22 mouse cellular contexts compared by ENCODE assay signal in the genomic region with DNA sequence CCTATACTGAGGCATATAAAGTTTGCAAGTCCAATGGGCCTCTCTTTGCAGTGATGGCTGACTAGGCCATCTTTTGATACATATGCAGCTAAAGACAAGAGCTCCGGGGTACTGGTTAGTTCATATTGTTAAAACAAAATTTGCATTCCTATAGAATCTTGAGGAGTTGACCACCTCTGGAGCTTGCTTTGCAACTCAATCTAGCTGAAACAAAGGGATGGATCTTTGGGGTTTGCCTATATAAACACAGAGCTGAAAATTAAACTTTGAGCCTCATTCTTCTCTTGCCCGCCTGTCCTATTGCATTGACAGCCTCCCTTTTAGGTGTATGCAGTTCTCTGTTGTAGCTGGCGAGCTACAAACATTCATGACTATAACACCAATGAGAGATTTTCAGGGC. TPM values are rescaled to one million over a fixed set of nuclear protein-coding genes. Genes with fewer than 3 reads are reported as not detected.
A peak's percentile ranks its signal among the peaks of the same experiment; 100 is the strongest.
DNase-seq lines count a peak whose midpoint lies in the region; TF ChIP-seq lines count a peak whose summit lies in the region.
"Not testable (repeated sequence)": the region's sequence is repeated elsewhere in the genome, so short reads cannot be mapped to it uniquely, and the experiment has no call there.
"Had no signal": no experiment of that assay in that cellular context is flagged by ENCODE, and none has a peak within 500 bp of the region (broad histone marks: within the 10 kb centered on the region; RNA-seq: fewer than 3 reads in every experiment).

No protein-coding gene starts in this region.

- not testable (repeated sequence) for H3K27me3 ChIP-seq in ES-Bruce4 (ENCODE audit: control insufficient read depth, insufficient read depth, low read length, poor library complexity, severe bottlenecking)

- in situ Hi-C loops in ES-E14 (cut with MboI; ENCODE audit: low sequenced_read_pairs in 2 of 2, unreplicated experiment in 2 of 2), result not testable (repeated sequence)

- TF ChIP-seq POLR2A in ES-Bruce4 (IDR thresholded peaks at IDR 0.05; ENCODE audit: insufficient read depth, low read length), result not testable (repeated sequence)

- TF ChIP-seq EP300 in ES-Bruce4 (IDR thresholded peaks at IDR 0.05; ENCODE audit: insufficient read depth, low read depth, low read length), result 0 out of 2 replicates have a peak, but pooled peaks have one; percentile 4

- DNase-seq in ES-CJ7 (ENCODE audit: low read depth, low spot score) (peak; percentile 68), R1 (ENCODE audit: low read depth, low spot score) (peak; percentile 91), ZHBTc4 (ENCODE audit: low read depth, low spot score) (peak; percentile 45)
- DNase-seq in ES-E14 (ENCODE audit: low read depth, low spot score), result not testable (repeated sequence)

- not testable (repeated sequence) for H3K4me3 ChIP-seq in ES-Bruce4 (ENCODE audit: low read depth, low read length); ES-E14 (ENCODE audit: insufficient read depth in 1 of 2, low read depth in 1 of 2, low read length in 2 of 2, poor library complexity in 1 of 2, severe bottlenecking in 1 of 2)

- not testable (repeated sequence) for TF ChIP-seq CTCF in ES-Bruce4 (IDR thresholded peaks at IDR 0.05; ENCODE audit: low read depth, low read length)

- not testable (repeated sequence) for H3K9me3 ChIP-seq in ES-Bruce4 (replicated peaks; ENCODE audit: control insufficient read depth, insufficient read depth, low read length, poor library complexity, severe bottlenecking); ES-E14 (ENCODE audit: control insufficient read depth, insufficient read depth, low read depth, low read length)

- H3K27ac ChIP-seq in ES-Bruce4 (ENCODE audit: insufficient read depth, low read length), result peak overlapping the region; percentile 79; the same call in 1 of the 2 replicates
- peak overlapping the region; percentile 40; the same call in 1 of the 2 replicates for H3K27ac ChIP-seq in ES-E14 (ENCODE audit: insufficient read depth, low read depth, low read length, poor library complexity, severe bottlenecking)

- H3K9ac ChIP-seq in ES-Bruce4 (ENCODE audit: low read depth, poor library complexity, severe bottlenecking); ES-E14 (ENCODE audit: insufficient read depth, low read depth, low read length, poor library complexity, severe bottlenecking): not testable (repeated sequence)

- not testable (repeated sequence) for H3K4me1 ChIP-seq in ES-Bruce4 (ENCODE audit: control insufficient read depth, insufficient read depth, low read length); ES-E14 (ENCODE audit: control insufficient read depth in 2 of 2, insufficient read depth in 2 of 2, low read length in 2 of 2, poor library complexity in 1 of 2)

- not testable (repeated sequence) for H3K36me3 ChIP-seq in ES-Bruce4 (ENCODE audit: control insufficient read depth, insufficient read depth, low read length, poor library complexity, severe bottlenecking); ES-E14 (ENCODE audit: control insufficient read depth, insufficient read depth, low read length, poor library complexity, severe bottlenecking)

TF ChIP-seq in ES-E14, 5 proteins besides CTCF, POLR2A, EP300 and RAD21:
- TF ChIP-seq ZNF384 (IDR thresholded peaks at IDR 0.05; ENCODE audit: low read depth, low read length), result 0 out of 2 replicates have a peak, but pooled peaks have one; percentile 3

RNA-seq across cellular contexts. Expression of gene Vmn1r211, which starts 13.1 kb away (rescaled TPM):
- polyA plus RNA-seq in ES-Bruce4 (2011; ENCODE audit: insufficient read depth, insufficient read length, low read depth, missing spikeins), result not detected in 2 replicates
- total RNA-seq in ES-E14 (2012; rRNA removed), result not detected in 2 replicates
- total RNA-seq: adrenal gland, adult 18-20 months; adrenal gland, adult 2 months; adrenal gland, adult 8-10 months; adrenal gland, postnatal 10 days; adrenal gland, postnatal 14 days; adrenal gland, postnatal 25 days; adrenal gland, postnatal 36 days; adrenal gland, postnatal 4 days; CH12.LX; MEL had no signal
- polyA plus RNA-seq: activated CD4-positive, CD25-positive, alpha-beta regulatory T cell, adult 4 months; adrenal gland, adult 2 months; brain, embryonic 14.5 days; C2C12; cerebellum, adult 2 months; G1E; Patski had no signal

RNA-seq across cellular contexts. Expression of gene Vmn1r210, which starts 13.2 kb away (rescaled TPM):
- not detected in 2 replicates for polyA plus RNA-seq in ES-Bruce4 (2011; ENCODE audit: insufficient read depth, insufficient read length, low read depth, missing spikeins)
- 0.09 and 0.11 TPM in 2 replicates for total RNA-seq in ES-E14 (2012; rRNA removed)
- total RNA-seq: adrenal gland, adult 18-20 months; adrenal gland, adult 2 months; adrenal gland, adult 8-10 months; adrenal gland, postnatal 10 days; adrenal gland, postnatal 14 days; adrenal gland, postnatal 25 days; adrenal gland, postnatal 36 days; adrenal gland, postnatal 4 days; CH12.LX; G1E had no signal
- polyA plus RNA-seq: activated CD4-positive, CD25-positive, alpha-beta regulatory T cell, adult 4 months; adrenal gland, adult 2 months; brain, embryonic 14.5 days; C2C12; CD4-positive, CD25-positive, alpha-beta regulatory T cell, adult 4 months; cerebellum, adult 2 months; G1E; Patski had no signal

RNA-seq across cellular contexts. Expression of gene Vmn1r209, which starts 34.8 kb away (rescaled TPM):
- polyA plus RNA-seq in ES-Bruce4 (2011; ENCODE audit: insufficient read depth, insufficient read length, low read depth, missing spikeins), result not detected in 2 replicates
- not detected in 2 replicates for total RNA-seq in ES-E14 (2012; rRNA removed)
- total RNA-seq: adrenal gland, adult 18-20 months; adrenal gland, adult 2 months; adrenal gland, postnatal 14 days; adrenal gland, postnatal 36 days; CH12.LX had no signal
- polyA plus RNA-seq: activated CD4-positive, CD25-positive, alpha-beta regulatory T cell, adult 4 months; adrenal gland, adult 2 months; brain, embryonic 14.5 days; C2C12; CD4-positive, CD25-positive, alpha-beta regulatory T cell, adult 4 months; cerebellum, adult 2 months; G1E; Patski had no signal

RNA-seq across cellular contexts. Expression of gene Vmn1r212, which starts 39.7 kb away (rescaled TPM):
- not detected in 2 replicates for polyA plus RNA-seq in ES-Bruce4 (2011; ENCODE audit: insufficient read depth, insufficient read length, low read depth, missing spikeins)
- not detected in 2 replicates for total RNA-seq in ES-E14 (2012; rRNA removed)
- total RNA-seq: adrenal gland, adult 18-20 months; adrenal gland, adult 2 months; adrenal gland, adult 8-10 months; adrenal gland, postnatal 10 days; adrenal gland, postnatal 14 days; adrenal gland, postnatal 25 days; adrenal gland, postnatal 36 days; adrenal gland, postnatal 4 days; CH12.LX; G1E; MEL had no signal
- polyA plus RNA-seq: activated CD4-positive, CD25-positive, alpha-beta regulatory T cell, adult 4 months; adrenal gland, adult 2 months; brain, embryonic 14.5 days; C2C12; CD4-positive, CD25-positive, alpha-beta regulatory T cell, adult 4 months; cerebellum, adult 2 months; G1E; Patski had no signal
